In the genomic region with DNA sequence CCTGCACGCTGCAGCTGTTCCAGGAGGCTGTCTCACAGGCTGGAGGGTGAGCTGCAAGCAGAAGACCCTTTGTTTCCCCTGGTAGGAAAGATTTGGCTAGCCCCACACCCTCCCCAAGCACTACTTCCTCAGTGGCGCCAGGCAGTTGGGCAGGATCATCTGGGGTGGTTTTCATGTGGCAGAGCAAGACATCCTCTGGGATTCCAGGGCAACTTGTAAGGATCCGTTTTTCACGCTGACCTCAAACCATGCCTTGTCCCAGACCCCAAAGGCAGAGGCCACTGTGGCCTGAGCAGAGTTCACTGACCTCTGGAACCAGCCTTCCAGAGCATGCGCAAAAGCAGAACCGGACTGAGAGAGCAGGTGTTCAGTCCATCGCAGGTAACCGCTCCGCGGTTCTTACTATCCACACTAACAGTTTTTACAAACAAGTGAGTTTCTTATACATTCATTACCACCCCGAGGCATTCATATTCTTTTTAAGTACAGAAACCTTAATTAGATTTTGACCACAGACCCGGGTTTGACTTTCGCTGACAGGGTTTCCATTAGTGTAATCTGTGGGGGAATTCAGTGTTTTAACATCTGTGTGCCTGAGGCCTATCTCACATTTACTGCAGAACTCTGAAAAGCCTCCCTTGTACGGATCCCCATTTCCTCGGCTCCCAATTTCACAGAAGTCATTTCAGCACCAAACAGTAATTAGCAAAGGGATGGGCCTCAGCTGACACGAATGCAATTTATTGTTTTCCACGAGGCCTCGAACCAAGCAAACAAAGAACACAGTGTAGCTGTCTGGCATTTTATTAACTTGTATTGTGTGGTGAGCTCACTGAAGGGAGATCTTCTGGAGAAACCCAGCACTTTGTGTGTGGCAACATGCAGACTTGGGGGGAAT, we compare ENCODE assay signal across 12 mouse cellular contexts.
DNase-seq lines count a peak whose midpoint lies in the region; ATAC-seq and TF ChIP-seq lines count a peak whose summit lies in the region.
"Had no signal": no experiment of that assay in that cellular context is flagged by ENCODE, and none has a peak within 500 bp of the region (broad histone marks: within the 10 kb centered on the region; RNA-seq: fewer than 3 reads in every experiment).

No protein-coding gene starts in this region.

- no peak overlapping the region for H3K9ac ChIP-seq in CH12.LX (ENCODE audit: insufficient read depth, low read depth)
- H3K9ac ChIP-seq in embryonic facial prominence, embryonic 11.5 days (replicated peaks; ENCODE audit: low read length): peak overlapping the region; percentile 32; the same call in 1 of the 2 replicates
- H3K9ac ChIP-seq in limb, embryonic 15.5 days: no peak overlapping the region
- H3K9ac ChIP-seq: heart, embryonic 15.5 days; stomach, embryonic 15.5 days had no signal

- intact Hi-C loops in heart, postnatal 25 days (cut with DNase I): no loop called here

- peak overlapping the region; percentile 28; the same call in 1 of the 2 replicates for H3K27ac ChIP-seq in CH12.LX (ENCODE audit: insufficient read depth, low read depth)
- H3K27ac ChIP-seq in embryonic facial prominence, embryonic 11.5 days (replicated peaks; ENCODE audit: low read depth, low read length): peak overlapping the region; percentile 13; the same call in 1 of the 2 replicates
- peak overlapping the region; percentile 60; the same call in 1 of the 2 replicates for H3K27ac ChIP-seq in limb, embryonic 15.5 days
- H3K27ac ChIP-seq: heart, embryonic 15.5 days; stomach, embryonic 15.5 days had no signal

- dilution Hi-C loops in CH12.LX (cut with MboI; ENCODE audit: extremely low pct_ligation_motif_present, extremely low pct_unique_long_range_greater_than_20kb, low sequenced_read_pairs): no loop called here

- TF ChIP-seq POLR2A in CH12.LX (IDR thresholded peaks at IDR 0.05; ENCODE audit: low read depth, low read length): no peak; the same call in 1 of the 2 replicates

- H3K4me1 ChIP-seq in CH12.LX (ENCODE audit: control insufficient read depth in 1 of 2, insufficient read depth in 2 of 2): peaks cover 29 to 83% of the 10 kb centered on the region in 2 experiments
- peaks cover 3% of the 10 kb centered on the region; the same call in 1 of the 2 replicates for H3K4me1 ChIP-seq in embryonic facial prominence, embryonic 11.5 days (ENCODE audit: control insufficient read depth, insufficient read depth, low read length)
- peaks cover 48% of the 10 kb centered on the region for H3K4me1 ChIP-seq in limb, embryonic 15.5 days
- H3K4me1 ChIP-seq: stomach, embryonic 15.5 days had no signal

- H3K9me3 ChIP-seq in CH12.LX (replicated peaks; ENCODE audit: low read length): no peaks in the 10 kb centered on the region
- no peaks in the 10 kb centered on the region for H3K9me3 ChIP-seq in embryonic facial prominence, embryonic 11.5 days (replicated peaks; ENCODE audit: control insufficient read depth, low read length)
- no peaks in the 10 kb centered on the region for H3K9me3 ChIP-seq in limb, embryonic 15.5 days
- H3K9me3 ChIP-seq: heart, embryonic 15.5 days; stomach, embryonic 15.5 days had no signal

- no peak for ATAC-seq in embryonic facial prominence, embryonic 11.5 days (replicated peaks; ENCODE audit: insufficient number of reproducible peaks, low FRiP score, low TSS enrichment, low read depth)
- ATAC-seq in granulocyte monocyte progenitor cell, adult 5-6 weeks (replicated peaks; ENCODE audit: poor library complexity, severe bottlenecking): peak; percentile 23
- ATAC-seq in limb, embryonic 15.5 days (ENCODE audit: insufficient number of reproducible peaks, low FRiP score, low TSS enrichment, low read depth): no peak

- H3K4me3 ChIP-seq in CH12.LX (replicated peaks in 1 of 3; ENCODE audit: low read depth in 2 of 3, low read length in 2 of 3, poor library complexity in 1 of 3): peak overlapping the region in 1 of 3 experiments; percentile 29
- no peak overlapping the region for H3K4me3 ChIP-seq in embryonic facial prominence, embryonic 11.5 days (ENCODE audit: low read depth, low read length)
- no peak overlapping the region for H3K4me3 ChIP-seq in limb, embryonic 15.5 days
- H3K4me3 ChIP-seq: heart, embryonic 15.5 days; stomach, embryonic 15.5 days had no signal

- in situ Hi-C loops in CH12.LX (cut with MboI; ENCODE audit: low pct_ligation_motif_present, low pct_unique_long_range_greater_than_20kb, low sequenced_read_pairs): loop anchor here (10.0 to 25.0 kb wide), 2 partner anchors 173 to 766 kb away; partner anchors contain the start of gene Lmo4

- no peak for TF ChIP-seq CTCF in CH12.LX (conservative IDR thresholded peaks at IDR 0.05 in 1 of 2, IDR thresholded peaks at IDR 0.05 in 1 of 2; ENCODE audit: low read depth in 2 of 2, low read length in 2 of 2)

- H3K27me3 ChIP-seq in CH12.LX (replicated peaks): no peaks in the 10 kb centered on the region
- H3K27me3 ChIP-seq in embryonic facial prominence, embryonic 11.5 days (ENCODE audit: control insufficient read depth, insufficient read depth, low read length): no peaks in the 10 kb centered on the region
- no peaks in the 10 kb centered on the region; the same call in 1 of the 2 replicates for H3K27me3 ChIP-seq in limb, embryonic 15.5 days
- H3K27me3 ChIP-seq: heart, embryonic 15.5 days; stomach, embryonic 15.5 days had no signal

- TF ChIP-seq EP300 in CH12.LX (IDR thresholded peaks at IDR 0.05; ENCODE audit: low read length): peak; percentile 62

- H3K36me3 ChIP-seq in CH12.LX (replicated peaks in 1 of 2; ENCODE audit: control insufficient read depth in 1 of 2, insufficient read depth in 1 of 2, low read length in 1 of 2): no peaks in the 10 kb centered on the region
- H3K36me3 ChIP-seq in embryonic facial prominence, embryonic 11.5 days (replicated peaks; ENCODE audit: control insufficient read depth, insufficient read depth, low read depth, low read length): no peaks in the 10 kb centered on the region
- H3K36me3 ChIP-seq in limb, embryonic 15.5 days: no peaks in the 10 kb centered on the region
- H3K36me3 ChIP-seq: heart, embryonic 15.5 days; stomach, embryonic 15.5 days had no signal

- peak overlapping the region; percentile 55 for H3K4me2 ChIP-seq in CH12.LX (ENCODE audit: insufficient read depth, low read depth, poor library complexity, severe bottlenecking)
- H3K4me2 ChIP-seq in embryonic facial prominence, embryonic 11.5 days (ENCODE audit: low read depth, low read length): no peak overlapping the region; the same call in 1 of the 2 replicates
- H3K4me2 ChIP-seq in limb, embryonic 15.5 days: no peak overlapping the region
- H3K4me2 ChIP-seq: heart, embryonic 15.5 days; stomach, embryonic 15.5 days had no signal

- DNase-seq in CH12.LX (ENCODE audit: extremely low read depth) (peak; percentile 61), adipocyte (ENCODE audit: low spot score) (no peak)
- DNase-seq in embryonic facial prominence, embryonic 11.5 days (ENCODE audit: low spot score): peak; percentile 48
- DNase-seq in heart, postnatal 25 days (ENCODE audit: low spot score): no peak
- DNase-seq in adrenal gland, postnatal 10 days: no peak
- DNase-seq in lung, adult 18-20 months: no peak
- DNase-seq: layer of hippocampus, postnatal 36 days; lung, adult 2 months had no signal

- TF ChIP-seq RAD21 in CH12.LX (IDR thresholded peaks at IDR 0.05; ENCODE audit: low read depth, low read length): no peak

- no peaks in the 10 kb centered on the region for H3K79me2 ChIP-seq in CH12.LX (replicated peaks; ENCODE audit: control insufficient read depth, extremely low read depth, insufficient read depth, poor library complexity, severe bottlenecking)

- WGBS in embryonic facial prominence, embryonic 11.5 days: 22% methylated on average over 18 of the region's 18 CpGs
- WGBS in limb, embryonic 15.5 days: 25% methylated on average over 18 of the region's 18 CpGs

TF ChIP-seq in CH12.LX, 34 proteins besides CTCF, POLR2A, EP300 and RAD21:
- no peak for TF ChIP-seq POLR2AphosphoS2 (IDR thresholded peaks at IDR 0.05; ENCODE audit: low read depth, low read length)
- 0 out of 2 replicates have a peak, but pooled peaks have one; percentile 7 for TF ChIP-seq ELF1 (IDR thresholded peaks at IDR 0.05; ENCODE audit: low read depth, low read length)
- TF ChIP-seq ETS1 (conservative IDR thresholded peaks at IDR 0.05; ENCODE audit: low read depth, low read length): peak; percentile 46; the same call in 1 of the 2 replicates
- TF ChIP-seq MYC (IDR thresholded peaks at IDR 0.05; ENCODE audit: low read depth, low read length): peak; percentile 56; the same call in 1 of the 2 replicates
- TF ChIP-seq NELFE (IDR thresholded peaks at IDR 0.05; ENCODE audit: low read depth, low read length): 0 out of 2 replicates have a peak, but pooled peaks have one; percentile 22
- TF ChIP-seq TCF12 (IDR thresholded peaks at IDR 0.05; ENCODE audit: low read depth, low read length): peak; percentile 74
- peak; percentile 84 for TF ChIP-seq MEF2A (IDR thresholded peaks at IDR 0.05; ENCODE audit: borderline replicate concordance, low read depth, low read length)
- no peak; the same call in 1 of the 2 replicates for TF ChIP-seq IRF4 (IDR thresholded peaks at IDR 0.05; ENCODE audit: low read depth, low read length)
- peak; percentile 87 for TF ChIP-seq NRF1 (IDR thresholded peaks at IDR 0.05; ENCODE audit: low read depth, low read length)
- peak; percentile 30; the same call in 1 of the 2 replicates for TF ChIP-seq MAX (IDR thresholded peaks at IDR 0.05; ENCODE audit: low read length)
- peak; percentile 66 for TF ChIP-seq MAFK (IDR thresholded peaks at IDR 0.05; ENCODE audit: insufficient replicate concordance, low read length)
- TF ChIP-seq JUND (conservative IDR thresholded peaks at IDR 0.05; ENCODE audit: low read depth, low read length): 0 out of 2 replicates have a peak, but pooled peaks have one; percentile 57
- peak; percentile 61 for TF ChIP-seq BHLHE40 (IDR thresholded peaks at IDR 0.05; ENCODE audit: low read depth, low read length)
- no peak for TF ChIP-seq USF2 (conservative IDR thresholded peaks at IDR 0.05; ENCODE audit: low read depth, low read length)
- no peak for TF ChIP-seq ZNF384 (IDR thresholded peaks at IDR 0.05; ENCODE audit: low read depth, low read length)
- no peak for TF ChIP-seq GABPA (IDR thresholded peaks at IDR 0.05; ENCODE audit: insufficient replicate concordance, low read depth, low read length)
- no peak for TF ChIP-seq USF1 (IDR thresholded peaks at IDR 0.05; ENCODE audit: low read depth, low read length)
- no peak for TF ChIP-seq RCOR1 (conservative IDR thresholded peaks at IDR 0.05; ENCODE audit: low read depth, low read length)

Comparison
In these comparisons a context has a peak if more than half of its experiments do, and no peak if none do; other contexts are left out.
1. DNase-seq: peak in CH12.LX (single experiment) and embryonic facial prominence, embryonic 11.5 days (single experiment); none in heart, postnatal 25 days (single experiment), adipocyte (single experiment), adrenal gland, postnatal 10 days (single experiment) and lung, adult 18-20 months (0 of 2).
2. Peak in every context shown above with its lines, with median percentiles within 50 percentile points of each other: H3K27ac ChIP-seq.